Mouse (Mus musculus): ENCODE data around the gene B4galt4.

GRCm38 (mm10) chr16:38721377-38721776 is 20.7 kb upstream of the B4galt4 start:
- TF ChIP-seq ZNF384 (IDR thresholded peaks at IDR 0.05; ENCODE audit: low read depth, low read length) (no peak), ZC3H11A (IDR thresholded peaks at IDR 0.05; ENCODE audit: borderline replicate concordance, low read depth, low read length) (no peak), MAFK (IDR thresholded peaks at IDR 0.05; ENCODE audit: insufficient read depth, low read depth, low read length) (no peak), HCFC1 (IDR thresholded peaks at IDR 0.05; ENCODE audit: borderline replicate concordance, insufficient read depth, low read length) (no peak)

All from ES-E14 (cell line).